Mouse (Mus musculus): ENCODE measurements around the gene Nodal.

- TF ChIP-seq CTCF (IDR thresholded peaks at IDR 0.05; ENCODE audit: insufficient read depth, low read length) (no peak), POLR2A (IDR thresholded peaks at IDR 0.05; ENCODE audit: borderline replicate concordance, extremely low read depth, low read depth, low read length) (no peak)
Measured at GRCm38 (mm10) chr10:61386284-61386683, 31.5 kb upstream of the Nodal start.
